Mouse (Mus musculus): ENCODE data around the gene Chuk.

The Chuk gene

DNA sequence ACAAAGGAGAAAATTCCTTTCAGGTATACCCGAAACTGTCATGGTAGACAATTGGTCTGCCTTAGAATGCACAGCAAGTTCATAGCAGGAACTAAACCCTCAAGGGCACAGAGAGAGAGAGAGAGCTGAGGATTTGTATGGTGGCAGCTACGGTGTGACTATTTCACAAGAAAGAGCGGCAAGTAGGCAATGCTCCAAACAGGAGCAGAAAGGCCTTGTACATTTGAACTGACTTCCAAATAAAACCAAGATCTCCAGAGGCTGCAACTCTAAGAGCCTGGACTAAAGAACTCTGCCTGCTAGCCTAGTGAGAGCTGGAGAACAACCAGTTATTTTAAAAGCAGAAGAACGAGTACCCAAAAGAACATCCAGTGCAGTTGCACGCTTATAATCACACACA lies 65.2 kb downstream of the Chuk start:
- no peak for DNase-seq (ENCODE audit: low spot score)

- no peak for DNase-seq (ENCODE audit: low spot score)
Measured at GRCm38 (mm10) chr19:44033396-44033795, 73.9 kb downstream of the Chuk start.

GRCm38 (mm10) chr19:44032046-44032744 lies 75.1 kb downstream of the Chuk start:
- no peak for DNase-seq (ENCODE audit: low spot score)

- DNase-seq (ENCODE audit: low spot score), result no peak
Measured at GRCm38 (mm10) chr19:44030024-44030423, 77.3 kb downstream of the Chuk start.

DNA sequence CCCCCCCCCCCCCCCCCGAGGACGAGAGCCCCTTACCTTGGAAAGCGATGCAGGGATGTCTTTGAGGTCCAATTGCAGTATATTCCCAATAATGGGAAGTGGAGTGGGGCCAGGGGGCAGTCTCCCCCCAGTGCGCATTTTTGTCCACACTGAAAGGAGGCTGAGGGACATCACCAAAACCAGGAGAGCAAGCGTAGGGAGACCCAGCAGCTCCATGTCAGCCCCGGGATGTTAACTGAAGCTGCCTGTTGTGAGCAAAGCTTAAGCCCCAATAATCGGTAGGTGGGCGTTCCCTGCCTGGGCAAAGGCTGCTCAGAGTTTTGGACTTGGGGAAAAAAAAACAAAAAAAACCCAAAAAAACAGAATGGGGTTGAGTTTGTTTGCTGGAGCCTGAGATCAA lies 78.3 kb downstream of the Chuk start, which contains the start of gene Cyp2c23:
Gene Cyp2c23, minus strand, starts transcription at position 237 of the 400 bp plus-strand sequence.
- no peak for DNase-seq (ENCODE audit: low spot score)

GRCm38 (mm10) chr19:44026956-44027530 lies 80.2 kb downstream of the Chuk start:
- DNase-seq (ENCODE audit: low spot score), result no peak

GRCm38 (mm10) chr19:44024921-44025585 lies 82.2 kb downstream of the Chuk start:
- DNase-seq (ENCODE audit: low spot score), result no peak
